14 mouse cellular contexts compared by ENCODE assay signal in the genomic region with DNA sequence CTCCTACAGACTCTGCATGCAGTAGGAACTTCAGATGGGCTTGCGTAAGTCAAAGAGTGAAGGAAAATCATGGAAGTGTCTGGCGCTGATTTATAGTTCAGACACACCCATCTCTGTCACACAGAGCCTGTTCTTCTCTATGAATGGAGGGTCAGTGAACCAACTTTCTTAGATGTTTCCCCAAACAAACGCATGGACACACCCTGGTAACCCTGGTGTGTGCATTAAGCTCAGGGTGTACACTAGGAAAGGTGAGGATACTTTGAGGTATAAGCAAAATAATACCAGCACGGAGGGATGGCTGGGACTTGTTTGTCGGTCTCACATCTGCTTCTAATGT. TPM values are rescaled to one million over a fixed set of nuclear protein-coding genes. Genes with fewer than 3 reads are reported as not detected.
A peak's percentile ranks its signal among the peaks of the same experiment; 100 is the strongest.
DNase-seq lines count a peak whose midpoint lies in the region; ATAC-seq and TF ChIP-seq lines count a peak whose summit lies in the region.
"Had no signal": no experiment of that assay in that cellular context is flagged by ENCODE, and none has a peak within 500 bp of the region (broad histone marks: within the 10 kb centered on the region; RNA-seq: fewer than 3 reads in every experiment).

No protein-coding gene starts in this region.

- no peaks in the 10 kb centered on the region for H3K27me3 ChIP-seq in forebrain, postnatal 0 days (ENCODE audit: insufficient read depth, low read length)
- no peaks in the 10 kb centered on the region for H3K27me3 ChIP-seq in forebrain, embryonic 13.5 days
- no peaks in the 10 kb centered on the region for H3K27me3 ChIP-seq in hindbrain, embryonic 15.5 days
- no peaks in the 10 kb centered on the region for H3K27me3 ChIP-seq in neural tube, embryonic 12.5 days (replicated peaks)

- no peak for TF ChIP-seq CTCF in forebrain, postnatal 0 days (IDR thresholded peaks at IDR 0.05; ENCODE audit: low read depth)
- no peak for TF ChIP-seq CTCF in left cerebral cortex, adult 2 months (IDR thresholded peaks at IDR 0.05)

- no peak overlapping the region for H3K4me3 ChIP-seq in forebrain, postnatal 0 days (ENCODE audit: low read depth, low read length)
- H3K4me3 ChIP-seq in forebrain, embryonic 13.5 days = no peak overlapping the region
- H3K4me3 ChIP-seq in left cerebral cortex, adult 2 months = no peak overlapping the region
- H3K4me3 ChIP-seq in hindbrain, embryonic 15.5 days = no peak overlapping the region
- H3K4me3 ChIP-seq in neural tube, embryonic 12.5 days = no peak overlapping the region

- H3K27ac ChIP-seq in forebrain, postnatal 0 days (ENCODE audit: low read depth, low read length) = peak overlapping the region; percentile 57
- no peak overlapping the region; the same call in 1 of the 2 replicates for H3K27ac ChIP-seq in forebrain, embryonic 13.5 days
- peak overlapping the region; percentile 53; the same call in 1 of the 2 replicates for H3K27ac ChIP-seq in left cerebral cortex, adult 2 months
- H3K27ac ChIP-seq in hindbrain, embryonic 15.5 days (replicated peaks) = peak overlapping the region; percentile 30; the same call in 1 of the 2 replicates
- no peak overlapping the region for H3K27ac ChIP-seq in neural tube, embryonic 12.5 days

- ATAC-seq in forebrain, postnatal 0 days = no peak
- no peak for ATAC-seq in forebrain, embryonic 13.5 days
- 0 out of 2 replicates have a peak, but pooled peaks have one; percentile 9 for ATAC-seq in hindbrain, embryonic 15.5 days (ENCODE audit: low FRiP score, low read depth)
- ATAC-seq in neural tube, embryonic 12.5 days (ENCODE audit: low FRiP score, low read depth) = no peak
- ATAC-seq: midbrain, embryonic 16.5 days had no signal

- H3K4me2 ChIP-seq in forebrain, postnatal 0 days (ENCODE audit: low read depth) = no peak overlapping the region
- no peak overlapping the region for H3K4me2 ChIP-seq in forebrain, embryonic 13.5 days
- no peak overlapping the region for H3K4me2 ChIP-seq in hindbrain, embryonic 15.5 days
- peak overlapping the region; percentile 28; the same call in 1 of the 2 replicates for H3K4me2 ChIP-seq in neural tube, embryonic 12.5 days (replicated peaks)

- no peaks in the 10 kb centered on the region for H3K36me3 ChIP-seq in forebrain, postnatal 0 days (ENCODE audit: insufficient read depth)
- H3K36me3 ChIP-seq in forebrain, embryonic 13.5 days (ENCODE audit: poor library complexity, severe bottlenecking) = no peaks in the 10 kb centered on the region
- H3K36me3 ChIP-seq in hindbrain, embryonic 15.5 days = no peaks in the 10 kb centered on the region
- no peaks in the 10 kb centered on the region for H3K36me3 ChIP-seq in neural tube, embryonic 12.5 days

- intact Hi-C loops in left cerebral cortex, adult 2 months (cut with DNase I) = no loop called here
- intact Hi-C loops in left cerebral cortex, postnatal 14 days (cut with DNase I) = loop anchor here (5.0 kb wide), 1 partner anchor 86 kb away; no protein-coding TSS in a partner anchor

- no peak for DNase-seq in forebrain, postnatal 0 days
- DNase-seq in left cerebral cortex, adult 2 months (ENCODE audit: extremely low spot score in 1 of 2, low spot score in 2 of 2) = no peak
- no peak for DNase-seq in left cerebral cortex, postnatal 14 days (ENCODE audit: low spot score in 2 of 2)
- no peak for DNase-seq in spleen, adult 12 weeks (ENCODE audit: low spot score)
- DNase-seq in cerebellum, adult 8-10 months = no peak
- DNase-seq: adrenal gland, adult 8-10 months; B cell, adult 2 months; kidney, adult 8-10 months; layer of hippocampus, adult 9-11 months; lung, postnatal 36 days had no signal

- 72% methylated on average over 5 of the region's 5 CpGs for WGBS in forebrain, postnatal 0 days
- 74% methylated on average over 5 of the region's 5 CpGs for WGBS in forebrain, embryonic 13.5 days
- 61% methylated on average over 5 of the region's 5 CpGs for WGBS in hindbrain, embryonic 15.5 days
- WGBS in neural tube, embryonic 12.5 days = 53% methylated on average over 5 of the region's 5 CpGs

- peaks cover 41% of the 10 kb centered on the region for H3K4me1 ChIP-seq in forebrain, postnatal 0 days (ENCODE audit: insufficient read depth)
- H3K4me1 ChIP-seq in forebrain, embryonic 13.5 days = peaks cover 34% of the 10 kb centered on the region
- peaks cover 41% of the 10 kb centered on the region for H3K4me1 ChIP-seq in hindbrain, embryonic 15.5 days (replicated peaks)
- H3K4me1 ChIP-seq in neural tube, embryonic 12.5 days = peaks cover 26% of the 10 kb centered on the region

- H3K9me3 ChIP-seq in forebrain, postnatal 0 days (ENCODE audit: low read length) = no peaks in the 10 kb centered on the region
- no peaks in the 10 kb centered on the region for H3K9me3 ChIP-seq in forebrain, embryonic 13.5 days (replicated peaks)
- H3K9me3 ChIP-seq in hindbrain, embryonic 15.5 days = no peaks in the 10 kb centered on the region
- no peaks in the 10 kb centered on the region for H3K9me3 ChIP-seq in neural tube, embryonic 12.5 days

- H3K9ac ChIP-seq in forebrain, postnatal 0 days = 0 out of 2 replicates have a peak overlapping the region, but pooled peaks have one; percentile 7
- no peak overlapping the region for H3K9ac ChIP-seq in forebrain, embryonic 13.5 days
- no peak overlapping the region for H3K9ac ChIP-seq in hindbrain, embryonic 15.5 days
- H3K9ac ChIP-seq in neural tube, embryonic 12.5 days = no peak overlapping the region

RNA-seq across cellular contexts. Expression of a gene that starts 19.8 kb away (rescaled TPM):
- 31.5 and 35.5 TPM in 2 replicates for total RNA-seq in forebrain, postnatal 0 days (2014; rRNA removed)
- 18.9 and 22.8 TPM in 2 replicates for polyA plus RNA-seq in forebrain, postnatal 0 days (2015; fragmentation: Nextera tagmentation; extraction: Ambion mirVana)
- 9.2 and 9.7 TPM in 2 replicates for polyA plus RNA-seq in forebrain, embryonic 13.5 days (2015; fragmentation: Nextera tagmentation; extraction: Ambion mirVana)
- total RNA-seq in left cerebral cortex, adult 2 months (2021) = 100 to 1,000 TPM; 173 to 176 TPM
- total RNA-seq in left cerebral cortex, postnatal 14 days (2021) = 100 to 1,000 TPM; 173 to 176 TPM
- 16.5 and 17.9 TPM in 2 replicates for polyA plus RNA-seq in hindbrain, embryonic 15.5 days (2015; fragmentation: Nextera tagmentation; extraction: Ambion mirVana)
- 12.3 and 13.6 TPM in 2 replicates for polyA plus RNA-seq in neural tube, embryonic 12.5 days (2016; fragmentation: Nextera tagmentation; extraction: Ambion mirVana)

Comparison
In these comparisons a context has a peak if more than half of its experiments do, and no peak if none do; other contexts are left out.
1. H3K27ac ChIP-seq: peak in forebrain, postnatal 0 days (single experiment), left cerebral cortex, adult 2 months (single experiment) and hindbrain, embryonic 15.5 days (single experiment); none in forebrain, embryonic 13.5 days (single experiment) and neural tube, embryonic 12.5 days (single experiment).